Mouse (Mus musculus): ENCODE measurements around the gene Ccdc173.
"Not testable (repeated sequence)": the region's sequence is repeated elsewhere in the genome, so short reads cannot be mapped to it uniquely, and the experiment has no call there.

Gene Ccdc173

DNA sequence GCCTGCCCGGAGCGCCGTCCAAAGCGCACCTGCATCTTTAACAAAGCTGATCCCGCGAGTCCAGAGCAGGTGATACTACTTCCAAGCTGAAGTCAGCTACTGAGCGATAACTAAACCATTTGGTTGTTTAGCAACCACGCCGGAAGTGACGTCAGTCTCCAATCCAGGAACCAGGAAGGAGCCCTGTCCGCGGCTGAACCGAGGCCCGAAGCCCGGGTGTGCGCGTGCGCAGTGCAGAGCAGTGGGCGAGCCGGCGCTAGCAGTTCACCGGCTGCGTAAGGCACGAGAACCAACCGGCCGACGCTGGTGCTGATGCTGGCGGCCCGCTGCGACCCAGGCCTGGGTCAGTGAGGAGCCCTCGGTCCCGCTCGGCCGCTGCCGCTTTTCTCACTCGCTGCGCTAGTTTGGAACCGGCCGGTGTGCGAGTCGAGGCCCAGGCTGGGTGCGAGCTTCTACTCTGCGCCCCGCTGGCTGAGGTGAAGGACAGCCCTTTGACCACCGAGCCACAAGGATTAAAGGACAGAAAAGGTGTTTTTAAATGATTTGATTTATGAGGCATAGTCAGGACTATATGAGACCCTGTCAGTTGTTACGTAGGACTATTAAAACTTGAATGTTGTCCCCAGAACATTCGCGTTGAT is at the start of gene Ccdc173, which contains the start of gene Phospho2:
Gene Ccdc173 (minus strand): TSS at position 147 of the 641 bp plus-strand sequence.
Gene Phospho2 (plus strand): TSS at position 195 of the 641 bp plus-strand sequence.
- DNase-seq (ENCODE audit: low read depth, low spot score) = peak; percentile 98

DNA sequence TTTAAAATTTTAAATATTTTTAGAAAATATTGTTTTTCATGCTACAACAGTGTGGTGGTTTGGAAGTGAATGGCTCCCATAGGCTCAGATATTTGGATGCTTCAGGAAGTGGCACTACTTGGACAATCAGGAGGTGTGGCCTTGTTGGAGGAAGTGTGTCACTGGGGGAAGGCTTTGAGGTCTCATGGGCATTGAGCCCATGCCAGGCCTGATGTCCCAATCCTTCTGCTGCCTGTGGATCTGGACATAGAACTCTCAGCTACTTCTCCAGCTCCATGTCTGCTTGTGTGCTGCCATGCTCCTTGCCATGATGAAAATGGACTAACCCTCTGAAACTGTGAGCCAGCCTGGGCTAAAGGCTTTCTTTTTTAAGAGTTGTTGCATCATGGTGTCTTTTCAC is 49.3 kb upstream of the Ccdc173 start:
- DNase-seq (ENCODE audit: low read depth, low spot score) = no peak

DNA sequence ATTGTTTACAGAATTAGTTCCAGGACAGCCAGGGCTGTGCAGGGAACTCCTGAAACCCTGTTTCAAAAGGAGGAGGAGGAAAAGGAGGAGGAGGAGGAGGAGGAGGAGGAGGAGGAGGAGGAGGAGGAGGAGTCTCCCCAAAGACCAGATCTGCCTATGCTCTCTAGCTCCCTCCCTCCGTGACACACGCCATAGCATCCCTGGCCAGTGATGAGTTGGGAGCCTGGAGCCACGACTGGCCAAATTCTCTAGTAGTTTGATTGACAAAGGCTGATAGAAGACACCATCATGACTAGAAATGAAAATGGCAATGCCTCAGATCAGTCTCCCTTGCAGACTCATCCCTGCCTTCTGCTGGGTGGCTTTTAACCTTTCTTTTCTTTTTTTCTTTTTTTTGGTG is 48.6 kb upstream of the Ccdc173 start:
- DNase-seq (ENCODE audit: low read depth, low spot score) = peak; percentile 76

DNA sequence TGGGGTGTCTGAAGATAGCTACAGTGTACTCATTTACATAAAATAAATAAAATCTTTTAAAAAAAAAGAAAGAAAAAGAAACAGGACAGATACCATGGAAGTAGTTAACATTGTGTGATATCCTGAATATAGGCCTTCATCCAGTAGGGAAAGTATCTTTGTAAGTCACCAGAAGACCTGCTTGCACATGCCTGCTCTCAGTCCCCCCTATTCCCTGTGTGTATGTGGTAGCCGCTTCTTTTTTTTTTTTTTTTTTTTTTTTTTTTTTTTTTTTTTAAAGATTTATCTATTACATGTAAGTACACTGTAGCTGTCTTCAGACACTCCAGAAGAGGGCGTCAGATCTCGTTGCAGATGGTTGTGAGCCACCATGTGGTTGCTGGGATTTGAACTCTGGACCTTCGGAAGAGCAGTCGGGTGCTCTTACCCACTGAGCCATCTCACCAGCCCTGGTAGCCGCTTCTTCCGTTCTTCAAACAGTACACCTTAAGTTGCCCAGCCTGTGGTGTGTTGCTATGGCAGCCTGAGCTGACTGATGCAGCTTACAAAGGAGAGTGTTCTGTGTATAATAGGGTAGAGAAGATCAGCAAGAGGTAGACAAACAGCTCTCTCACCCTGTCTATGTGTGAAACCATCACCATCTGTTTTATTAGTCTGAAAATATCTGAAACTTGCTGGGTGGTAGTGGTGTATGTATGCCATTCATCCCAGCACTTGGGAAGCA is 48.0 kb upstream of the Ccdc173 start:
- peak; percentile 52 for DNase-seq (ENCODE audit: low read depth, low spot score)

DNA sequence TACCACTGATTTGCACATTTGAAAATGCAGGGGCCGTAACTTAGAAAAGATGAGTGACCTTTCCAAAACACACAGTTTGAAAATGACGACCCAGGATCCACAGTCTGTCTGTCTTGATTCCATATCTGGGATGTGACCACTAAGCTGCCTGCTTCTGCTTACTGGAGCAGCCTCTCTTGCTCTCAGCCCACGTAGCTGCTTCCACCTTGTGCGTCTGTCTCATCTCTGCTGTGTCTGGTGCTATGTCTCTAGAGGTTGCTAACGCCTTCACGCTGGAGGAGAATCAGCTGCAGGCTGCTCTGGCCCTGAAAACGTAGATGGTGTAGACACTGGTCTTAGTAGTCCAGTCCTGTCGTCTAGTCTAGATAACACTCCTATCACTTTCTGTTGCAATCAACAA is 40.7 kb upstream of the Ccdc173 start:
- DNase-seq (ENCODE audit: low read depth, low spot score) = no peak

DNA sequence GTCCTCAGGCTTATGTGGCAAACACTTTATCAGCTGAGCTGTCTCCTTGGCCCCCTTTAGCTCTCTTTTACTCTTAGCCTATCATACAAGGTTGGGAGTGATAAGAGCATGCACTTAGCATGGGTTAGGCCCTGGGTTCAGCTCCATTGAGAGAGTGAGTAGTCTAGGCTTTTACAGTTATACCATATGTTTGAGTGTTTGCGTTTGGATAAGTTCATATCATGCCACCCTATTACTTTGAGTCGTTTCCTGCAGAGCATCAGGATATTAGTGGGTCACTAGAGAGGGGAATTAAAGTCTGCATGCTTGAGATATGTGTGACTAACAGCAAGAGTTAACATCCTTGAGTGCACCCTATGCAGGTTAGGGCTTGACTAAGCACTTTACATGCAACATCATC is 40.3 kb upstream of the Ccdc173 start:
- no peak for DNase-seq (ENCODE audit: low read depth, low spot score)

DNA sequence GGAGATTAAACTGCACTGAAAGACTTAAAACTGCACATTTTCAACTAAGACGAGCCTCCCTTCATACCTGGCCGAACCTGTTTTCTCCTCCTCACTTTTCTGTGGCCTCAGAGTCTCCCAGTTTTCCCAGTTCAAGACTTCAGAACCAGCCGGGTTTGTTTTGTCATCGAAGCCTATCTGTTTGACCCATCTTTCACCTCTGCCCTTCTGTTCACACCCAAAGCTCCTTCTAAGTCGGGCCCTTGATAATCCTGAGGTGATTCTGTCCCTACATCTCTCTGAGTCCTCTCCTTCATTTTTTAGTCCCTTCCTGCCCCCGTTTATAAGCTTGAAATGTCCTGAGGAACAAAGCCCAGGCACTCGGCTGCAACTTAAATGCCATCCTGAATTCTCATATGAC is 38.7 kb upstream of the Ccdc173 start:
- no peak for DNase-seq (ENCODE audit: low read depth, low spot score)

DNA sequence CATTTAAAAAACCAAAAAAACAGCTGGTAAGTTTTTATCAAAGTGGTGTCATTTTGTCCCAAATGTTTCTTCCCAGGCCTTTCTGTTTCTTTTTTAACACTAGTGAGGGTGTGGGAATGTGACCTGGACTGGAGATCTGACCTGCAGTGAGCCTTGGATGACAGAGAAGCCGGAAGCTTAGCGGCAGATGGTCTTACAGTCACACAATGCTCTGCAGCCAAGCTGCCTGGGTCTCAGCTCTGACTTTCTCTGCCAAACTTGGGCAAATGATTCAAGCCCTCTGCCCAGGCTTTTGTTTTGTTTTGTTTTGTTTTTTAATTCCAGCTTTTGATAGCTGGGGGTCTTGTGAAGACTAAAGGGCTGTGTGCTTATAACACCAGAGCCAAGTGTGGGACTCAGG is 37.0 kb upstream of the Ccdc173 start:
- no peak for DNase-seq (ENCODE audit: low read depth, low spot score)

DNA sequence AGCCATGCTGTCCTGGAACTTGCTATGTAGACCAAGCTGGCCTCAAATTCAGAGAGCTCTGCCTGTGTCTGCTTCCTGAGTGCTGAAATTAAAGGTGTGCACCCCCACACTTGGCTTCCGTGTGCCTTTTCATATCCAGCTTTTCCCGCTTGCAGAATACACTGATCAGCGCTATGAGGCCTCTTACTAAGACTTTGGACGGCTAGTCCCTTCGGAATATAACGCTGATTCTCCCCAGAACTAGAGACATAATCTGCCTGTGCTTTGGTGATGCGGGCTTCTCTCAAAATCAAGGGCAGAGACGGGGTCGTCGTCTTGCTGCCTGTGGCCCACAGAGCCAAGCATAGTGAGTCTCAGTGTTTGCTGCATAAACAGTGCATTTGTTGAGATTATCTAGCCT is 36.5 kb upstream of the Ccdc173 start:
- no peak for DNase-seq (ENCODE audit: low read depth, low spot score)

DNA sequence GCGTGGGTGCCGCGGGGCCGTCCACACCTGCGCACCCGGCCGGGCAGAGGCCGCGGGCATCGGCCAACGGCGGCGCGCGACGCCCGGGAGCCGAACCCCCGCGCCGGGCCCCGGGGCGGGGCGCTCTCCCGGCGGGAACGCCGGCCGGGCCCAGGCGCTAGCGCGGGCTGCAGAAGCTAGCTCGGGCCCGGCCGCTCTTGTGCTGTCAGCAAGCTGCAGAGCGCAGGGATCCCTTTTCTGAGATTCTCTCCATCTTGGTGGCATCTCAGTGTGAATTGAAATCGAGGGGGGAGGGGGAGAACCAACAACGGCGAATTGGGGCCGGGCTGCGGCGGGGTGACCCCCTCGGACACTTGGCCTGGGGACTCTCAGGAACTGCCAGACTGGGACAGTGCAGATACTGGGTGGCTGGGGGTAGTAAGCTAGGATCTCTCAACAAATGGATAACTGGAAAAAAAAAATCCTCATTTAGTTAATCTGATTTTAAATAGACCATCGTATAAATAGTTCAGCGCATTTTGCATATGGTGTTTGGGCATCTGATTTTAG is 33.8 kb upstream of the Ccdc173 start:
- DNase-seq (ENCODE audit: low read depth, low spot score) = peak; percentile 48

DNA sequence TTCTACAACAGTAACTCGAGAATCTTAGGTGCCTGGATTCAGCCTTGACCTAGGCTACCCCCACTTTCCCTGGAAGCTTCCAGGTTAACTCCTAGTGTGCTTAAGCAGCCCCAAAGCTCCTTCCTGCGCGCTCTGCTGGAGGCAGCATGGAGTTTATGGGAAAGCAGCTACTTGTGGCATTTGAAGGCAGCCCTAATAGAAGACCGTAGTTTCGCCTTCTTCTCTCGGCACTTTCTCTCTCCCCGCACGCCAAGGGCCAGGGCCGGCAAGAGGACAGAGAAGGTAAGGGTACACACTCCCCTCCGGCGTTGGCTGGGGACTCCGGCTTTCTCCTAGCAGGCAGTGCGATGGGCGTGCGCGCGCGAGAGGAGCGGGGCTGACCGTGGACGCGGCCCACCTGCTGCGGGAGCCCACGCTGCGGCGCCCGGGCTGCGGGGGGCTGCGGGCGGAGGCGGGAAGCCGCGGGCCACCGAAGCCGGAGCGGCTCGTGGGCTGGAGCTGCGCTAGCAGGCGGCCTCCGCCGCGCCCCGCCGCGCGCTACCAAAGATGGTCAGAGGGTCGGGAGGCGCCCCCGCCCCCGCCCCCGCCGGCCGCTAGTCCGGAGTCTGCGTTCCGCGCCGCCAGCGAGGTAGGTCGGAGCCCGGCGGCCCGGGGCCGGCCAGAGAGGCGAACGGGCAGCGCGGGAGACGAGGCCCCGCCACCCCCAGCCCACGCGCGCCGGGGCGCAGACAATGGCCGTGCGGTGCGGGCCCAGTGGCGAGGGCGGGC is 33.2 kb upstream of the Ccdc173 start:
- peak; percentile 57 for DNase-seq (ENCODE audit: low read depth, low spot score)

DNA sequence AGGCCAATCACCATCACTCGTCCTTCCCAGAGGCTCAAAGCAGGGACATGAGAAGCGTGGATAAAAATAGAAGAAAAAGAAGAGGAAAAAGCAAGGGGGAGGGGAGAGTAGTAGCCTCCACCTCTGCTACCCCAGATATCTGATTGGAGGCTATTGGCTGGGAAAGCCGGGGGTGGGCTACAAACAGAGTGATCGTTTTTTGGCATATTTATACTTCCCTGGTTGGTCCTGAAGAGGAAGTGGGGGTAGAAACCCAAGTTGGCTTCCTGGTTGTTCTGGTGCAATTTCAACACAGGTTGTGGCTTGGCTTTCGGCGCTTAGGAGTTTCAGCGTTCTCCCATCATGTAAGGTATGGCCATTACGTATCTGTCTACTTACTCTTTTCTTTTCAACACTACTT is 32.3 kb upstream of the Ccdc173 start, which contains the start of gene Klhl23:
Gene Klhl23 (plus strand): TSS at position 234 of the 400 bp plus-strand sequence.
- no peak for DNase-seq (ENCODE audit: low read depth, low spot score)

DNA sequence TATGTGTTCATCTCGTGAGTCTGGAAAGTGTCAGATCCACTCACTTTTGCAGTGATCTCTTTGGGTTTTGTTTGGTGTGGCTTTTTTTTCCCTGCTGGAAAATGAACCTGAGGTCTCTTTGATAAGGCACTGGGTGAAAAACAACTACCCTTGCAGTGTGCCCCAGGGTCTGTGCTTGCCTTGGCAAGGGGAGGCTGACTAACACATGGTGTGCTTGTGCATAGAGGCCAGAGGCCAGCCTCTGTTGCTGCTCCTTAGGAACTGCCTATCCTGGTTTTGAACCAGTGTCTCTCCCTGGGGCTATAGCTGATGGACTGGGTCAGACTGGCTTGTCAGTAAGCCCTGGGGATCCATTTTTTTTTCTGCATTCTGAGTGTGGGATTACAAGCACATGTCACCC is 30.8 kb upstream of the Ccdc173 start:
- DNase-seq (ENCODE audit: low read depth, low spot score) = no peak

DNA sequence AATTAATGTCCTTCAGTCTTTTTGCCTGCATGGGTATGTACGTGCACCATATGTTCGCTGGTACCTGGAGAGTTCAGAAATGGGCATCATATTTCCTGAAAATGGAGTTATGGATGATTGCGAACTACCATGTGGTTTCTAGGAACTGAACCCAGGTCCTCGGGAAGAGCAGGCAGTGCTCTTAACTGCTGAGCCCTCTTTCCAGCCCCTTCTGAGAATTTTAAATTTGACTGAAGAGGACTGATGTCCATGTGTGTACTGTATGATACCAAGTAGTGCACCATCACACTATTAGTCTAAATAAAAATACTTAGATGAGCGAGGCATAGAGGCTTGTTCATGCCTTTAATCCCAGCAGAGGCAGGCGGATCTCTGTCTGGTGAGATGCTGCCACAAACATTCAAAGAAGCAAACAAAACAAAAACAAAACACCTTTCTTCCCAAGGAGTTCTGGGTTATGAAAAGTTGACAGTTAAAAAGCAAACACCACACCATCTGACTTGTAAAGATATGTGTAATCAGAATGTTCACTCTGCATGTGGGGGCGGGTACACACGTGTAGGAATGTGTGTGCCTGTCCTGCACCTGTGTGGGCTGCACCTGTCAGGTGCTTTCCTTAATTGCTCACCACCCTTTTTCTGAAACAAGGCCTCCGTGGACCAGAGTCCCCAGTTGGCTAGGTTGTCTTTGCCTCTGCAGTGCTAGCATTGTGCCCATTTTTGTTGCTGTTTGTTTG is 29.1 kb upstream of the Ccdc173 start:
- DNase-seq (ENCODE audit: low read depth, low spot score) = no peak

DNA sequence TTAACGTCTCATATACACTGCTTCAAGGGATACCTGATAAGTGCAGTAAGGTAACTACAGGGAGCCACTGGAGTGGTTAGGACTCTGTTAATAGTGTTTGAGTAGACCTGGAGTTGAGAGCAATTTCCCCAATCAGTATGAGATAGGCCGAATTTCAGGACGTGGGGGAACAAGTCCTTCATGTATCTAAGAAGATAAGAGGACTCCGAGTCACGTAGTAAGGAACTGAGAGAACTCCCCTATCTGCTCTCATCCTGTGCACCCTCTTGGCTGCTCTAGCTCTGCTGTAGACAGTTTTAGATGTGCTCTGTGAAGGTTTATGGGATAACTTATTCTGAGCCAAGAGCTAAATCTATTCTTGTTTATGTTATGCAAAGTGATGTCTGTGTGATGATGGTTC is 27.2 kb upstream of the Ccdc173 start:
- no peak for DNase-seq (ENCODE audit: low read depth, low spot score)

DNA sequence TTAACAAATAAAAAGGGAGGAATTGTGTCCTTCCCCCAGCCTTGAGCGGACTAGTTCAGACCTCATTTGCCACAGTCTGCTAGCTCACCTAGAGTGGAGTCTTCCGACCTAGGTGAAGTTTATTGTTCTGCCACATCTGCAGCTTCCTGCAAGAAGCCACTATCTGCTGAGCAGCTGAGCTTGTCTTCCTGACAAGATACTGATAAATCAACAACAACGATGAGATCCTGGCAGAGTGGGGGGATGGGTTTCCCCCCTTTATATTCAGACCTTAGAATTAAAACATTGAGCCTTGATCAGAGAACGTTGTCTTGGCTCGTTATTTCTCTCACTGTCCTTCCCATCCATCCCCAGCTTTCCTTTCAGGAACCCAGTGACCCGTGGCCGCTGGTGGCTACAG is 22.0 kb upstream of the Ccdc173 start:
- not testable (repeated sequence) for DNase-seq (ENCODE audit: low read depth, low spot score)

DNA sequence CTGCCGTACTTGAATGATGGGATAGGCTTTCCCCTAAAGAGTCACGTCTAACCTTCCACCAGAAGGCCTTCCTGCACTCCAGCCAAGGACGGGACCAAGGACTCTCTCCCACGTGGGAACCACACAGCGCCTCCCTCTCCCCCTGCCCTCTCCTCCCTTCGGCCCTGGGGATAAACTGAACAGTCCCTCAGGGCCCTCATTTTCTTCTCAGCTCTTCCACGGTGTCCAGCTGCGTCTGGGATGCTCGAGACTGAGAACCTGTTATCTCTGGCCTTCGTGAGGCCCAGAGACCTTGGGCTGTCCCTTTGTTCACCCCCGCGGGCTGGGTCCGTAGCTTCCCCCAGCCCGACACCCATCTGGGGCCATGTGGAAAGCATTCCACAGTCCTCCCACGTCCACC is 20.8 kb upstream of the Ccdc173 start:
- no peak for DNase-seq (ENCODE audit: low read depth, low spot score)

DNA sequence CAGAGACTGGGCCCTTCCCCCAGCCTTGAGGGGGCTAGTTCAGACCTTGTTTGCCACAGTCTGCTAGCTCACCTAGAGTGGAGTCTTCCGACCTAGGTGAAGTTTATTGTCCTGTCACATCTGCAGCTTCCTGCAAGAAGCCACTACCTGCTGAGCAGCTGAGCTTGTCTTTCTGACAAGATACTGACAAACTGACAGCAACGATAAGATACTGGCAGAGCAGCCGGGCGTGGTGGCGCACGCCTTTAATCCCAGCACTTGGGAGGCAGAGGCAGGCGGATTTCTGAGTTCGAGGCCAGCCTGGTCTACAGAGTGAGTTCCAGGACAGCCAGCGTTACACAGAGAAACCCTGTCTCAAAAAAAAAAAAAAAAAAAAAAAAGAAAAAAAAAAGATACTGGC is 15.3 kb upstream of the Ccdc173 start:
- not testable (repeated sequence) for DNase-seq (ENCODE audit: low read depth, low spot score)

DNA sequence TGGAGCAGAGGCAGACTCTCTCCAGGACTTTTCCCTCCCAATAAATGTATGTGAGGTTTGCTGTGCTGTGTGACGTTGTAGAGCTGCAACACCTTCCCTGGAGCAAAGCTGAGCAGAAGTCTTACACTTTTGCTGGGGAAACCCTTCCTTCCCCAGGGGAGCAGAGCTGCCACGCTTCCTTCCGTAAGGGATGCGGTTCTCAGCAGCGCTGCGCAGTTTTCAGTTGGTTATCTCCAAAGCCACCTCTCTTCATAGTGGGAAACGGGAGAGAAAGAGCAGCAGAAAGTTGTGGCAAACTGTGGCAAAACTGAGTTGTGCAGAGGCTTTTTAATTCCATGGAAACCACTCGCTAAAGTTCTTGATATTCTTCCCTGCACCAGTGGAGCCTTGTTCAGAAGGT is 14.4 kb upstream of the Ccdc173 start:
- no peak for DNase-seq (ENCODE audit: low read depth, low spot score)

DNA sequence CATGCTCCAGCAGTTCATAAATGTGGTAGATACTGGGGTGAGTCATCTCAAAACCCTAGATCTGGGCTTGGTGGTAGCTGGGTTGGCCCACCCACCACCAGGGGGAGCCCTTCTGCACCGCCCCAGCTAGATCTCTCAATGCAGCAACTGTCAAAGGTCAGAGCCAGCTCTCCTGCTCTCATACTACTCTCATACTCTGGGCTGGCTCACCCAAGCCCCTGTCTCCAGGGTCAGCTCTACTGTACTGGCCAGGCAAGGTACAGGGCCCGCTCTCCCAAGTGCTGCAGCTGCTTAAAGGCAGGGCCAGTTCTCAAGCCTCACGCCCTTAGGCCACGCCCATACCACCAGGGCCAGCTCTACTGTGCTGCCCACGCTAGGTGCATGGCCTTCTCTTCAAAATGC is 13.5 kb upstream of the Ccdc173 start:
- DNase-seq (ENCODE audit: low read depth, low spot score) = peak; percentile 72

DNA sequence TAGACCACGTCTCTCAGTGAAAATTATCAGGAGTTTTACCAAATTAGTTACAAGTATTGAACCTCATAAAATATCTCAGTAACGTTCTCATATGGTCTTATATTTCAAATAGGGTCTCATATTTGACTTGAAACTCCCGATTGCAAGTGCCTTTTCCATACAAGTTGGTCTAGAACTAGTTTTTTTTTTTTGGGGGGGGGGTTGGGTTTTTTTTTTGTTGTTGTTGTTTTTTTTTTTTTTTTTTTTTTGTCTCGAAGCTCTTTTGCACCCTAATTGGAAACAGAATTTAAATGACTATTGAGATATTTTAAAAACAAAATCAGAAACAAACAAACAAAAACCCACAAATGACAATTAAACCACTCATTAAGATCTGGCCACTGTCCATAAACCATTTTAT is 1.3 kb upstream of the Ccdc173 start:
- DNase-seq (ENCODE audit: low read depth, low spot score) = no peak

DNA sequence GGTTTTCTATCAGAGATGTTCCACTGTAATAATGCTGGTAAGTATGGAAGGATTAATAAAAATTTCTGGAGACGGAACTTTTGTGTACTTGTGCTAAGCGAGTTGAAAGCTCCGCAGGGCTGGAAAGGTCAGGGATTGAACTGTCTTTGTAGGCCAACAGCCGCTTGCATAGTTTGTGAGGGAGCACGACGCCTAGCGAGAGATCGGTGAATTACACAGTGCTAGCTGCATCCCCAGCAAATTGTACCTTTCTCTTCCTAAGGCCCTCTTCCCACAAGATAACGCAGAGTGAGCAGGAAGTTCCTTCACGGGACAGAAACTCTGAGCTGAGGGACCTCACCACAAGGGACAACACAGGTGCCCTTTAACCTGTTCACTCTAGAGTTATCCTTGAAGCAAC is 910 bp upstream of the Ccdc173 start:
- DNase-seq (ENCODE audit: low read depth, low spot score) = peak; percentile 97

Measured in ES-CJ7 (cell line).